In the genomic region with DNA sequence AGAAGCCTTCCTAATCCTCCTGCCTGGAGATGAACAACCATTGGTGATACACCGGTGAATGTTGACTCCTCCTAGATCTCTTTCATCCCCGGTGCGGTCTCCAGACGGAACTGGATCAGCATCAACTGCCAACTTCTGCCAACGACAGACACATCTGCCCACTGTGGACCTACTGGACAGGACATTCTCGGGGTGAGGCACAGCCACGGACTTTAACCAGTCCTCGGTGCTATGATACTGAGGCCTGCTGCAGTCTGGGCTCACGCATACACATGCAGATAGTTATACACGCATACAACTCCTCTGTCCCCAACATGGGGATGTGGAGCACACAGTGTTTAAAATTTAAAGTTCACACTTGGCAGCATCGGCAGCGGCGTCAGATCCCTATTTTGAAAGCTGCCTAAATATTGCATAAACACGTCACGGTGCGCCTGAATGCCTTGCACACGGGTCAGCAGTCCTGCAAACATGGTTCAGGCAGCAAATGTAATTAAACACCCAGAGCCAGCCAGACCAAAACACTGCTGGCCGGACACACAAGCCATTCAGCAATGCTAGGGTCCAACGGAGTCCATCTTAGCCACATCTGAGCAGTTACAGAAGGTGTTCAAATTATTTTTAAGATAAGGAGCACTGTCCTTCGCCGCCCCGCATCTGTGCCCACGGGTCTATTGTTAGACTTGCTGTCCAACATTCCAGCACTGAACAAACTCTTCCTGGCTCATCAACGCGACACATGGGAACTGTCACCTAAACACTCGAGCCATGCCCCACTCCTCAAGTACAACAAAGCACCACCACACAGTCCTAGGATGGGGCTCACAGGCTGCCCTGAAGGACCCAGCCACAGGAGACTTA, we compare ENCODE assay signal across 15 mouse cellular contexts. TPM values are rescaled to one million over a fixed set of nuclear protein-coding genes. Genes with fewer than 3 reads are reported as not detected.
DNase-seq lines count a peak whose midpoint lies in the region; ATAC-seq and TF ChIP-seq lines count a peak whose summit lies in the region.
"Had no signal": no experiment of that assay in that cellular context is flagged by ENCODE, and none has a peak within 500 bp of the region (broad histone marks: within the 10 kb centered on the region; RNA-seq: fewer than 3 reads in every experiment).

No protein-coding gene starts in this region.

- DNase-seq in lung, postnatal 0 days (ENCODE audit: low spot score): peak; percentile 52
- DNase-seq in lung, postnatal 10 days: no peak
- DNase-seq in heart, postnatal 4 days: peak; percentile 42
- DNase-seq in retina, postnatal 1 day: peak; percentile 72
- no peak for DNase-seq in layer of hippocampus, postnatal 10 days (ENCODE audit: low spot score in 2 of 2)
- DNase-seq: cerebellum, adult 11 months; gastrocnemius, postnatal 25 days; thymus, postnatal 4 days had no signal

- no peak overlapping the region for H3K4me3 ChIP-seq in hindbrain, embryonic 16.5 days (ENCODE audit: low read length)
- no peak overlapping the region for H3K4me3 ChIP-seq in hindbrain, embryonic 12.5 days
- H3K4me3 ChIP-seq in lung, postnatal 0 days (ENCODE audit: low read depth, low read length): no peak overlapping the region
- H3K4me3 ChIP-seq in midbrain, embryonic 13.5 days (replicated peaks): no peak overlapping the region
- H3K4me3 ChIP-seq: erythroblast, embryonic 14.5 days; myocyte had no signal

- H3K27me3 ChIP-seq in hindbrain, embryonic 16.5 days (replicated peaks; ENCODE audit: control insufficient read depth, insufficient read depth, low read length): no peaks in the 10 kb centered on the region
- no peaks in the 10 kb centered on the region for H3K27me3 ChIP-seq in hindbrain, embryonic 12.5 days
- no peaks in the 10 kb centered on the region for H3K27me3 ChIP-seq in lung, postnatal 0 days (replicated peaks; ENCODE audit: insufficient read depth, low read length)
- H3K27me3 ChIP-seq in midbrain, embryonic 13.5 days: no peaks in the 10 kb centered on the region
- H3K27me3 ChIP-seq: Patski had no signal

- peak; percentile 42; the same call in 1 of the 2 replicates for ATAC-seq in hindbrain, embryonic 16.5 days
- no peak for ATAC-seq in hindbrain, embryonic 12.5 days (ENCODE audit: low FRiP score)
- peak; percentile 29 for ATAC-seq in lung, postnatal 0 days
- no peak for ATAC-seq in midbrain, embryonic 13.5 days
- ATAC-seq: Patski had no signal

- H3K9ac ChIP-seq in hindbrain, embryonic 16.5 days (ENCODE audit: low read depth, low read length): no peak overlapping the region
- no peak overlapping the region for H3K9ac ChIP-seq in hindbrain, embryonic 12.5 days
- H3K9ac ChIP-seq in lung, postnatal 0 days (replicated peaks; ENCODE audit: low read depth): no peak overlapping the region
- no peak overlapping the region for H3K9ac ChIP-seq in midbrain, embryonic 13.5 days (replicated peaks)

- peaks cover 4% of the 10 kb centered on the region for H3K4me1 ChIP-seq in hindbrain, embryonic 16.5 days (ENCODE audit: control insufficient read depth, insufficient read depth, low read depth, low read length)
- H3K4me1 ChIP-seq in hindbrain, embryonic 12.5 days: peaks cover 10% of the 10 kb centered on the region; the same call in 1 of the 2 replicates
- H3K4me1 ChIP-seq in lung, postnatal 0 days (ENCODE audit: insufficient read depth, low read depth, low read length): peaks cover 27% of the 10 kb centered on the region
- H3K4me1 ChIP-seq in midbrain, embryonic 13.5 days (replicated peaks): peaks cover 25% of the 10 kb centered on the region; the same call in 1 of the 2 replicates

- TF ChIP-seq CTCF in lung, postnatal 0 days (IDR thresholded peaks at IDR 0.05): no peak

- no peak overlapping the region for H3K27ac ChIP-seq in hindbrain, embryonic 16.5 days (ENCODE audit: low read depth, low read length)
- H3K27ac ChIP-seq in hindbrain, embryonic 12.5 days: no peak overlapping the region
- H3K27ac ChIP-seq in lung, postnatal 0 days (ENCODE audit: low read length): peak overlapping the region; percentile 44; the same call in 1 of the 2 replicates
- no peak overlapping the region for H3K27ac ChIP-seq in midbrain, embryonic 13.5 days
- H3K27ac ChIP-seq: macrophage had no signal

- no peak overlapping the region for H3K4me2 ChIP-seq in hindbrain, embryonic 16.5 days (ENCODE audit: low read length)
- H3K4me2 ChIP-seq in hindbrain, embryonic 12.5 days (replicated peaks): no peak overlapping the region
- H3K4me2 ChIP-seq in lung, postnatal 0 days (replicated peaks; ENCODE audit: low read depth, low read length): 0 out of 2 replicates have a peak overlapping the region, but pooled peaks have one; percentile 8
- H3K4me2 ChIP-seq in midbrain, embryonic 13.5 days (replicated peaks): no peak overlapping the region

- no peaks in the 10 kb centered on the region for H3K36me3 ChIP-seq in hindbrain, embryonic 16.5 days (ENCODE audit: control insufficient read depth, insufficient read depth, low read length)
- no peaks in the 10 kb centered on the region for H3K36me3 ChIP-seq in hindbrain, embryonic 12.5 days
- no peaks in the 10 kb centered on the region for H3K36me3 ChIP-seq in lung, postnatal 0 days (ENCODE audit: insufficient read depth, low read length)
- H3K36me3 ChIP-seq in midbrain, embryonic 13.5 days: no peaks in the 10 kb centered on the region

- WGBS in hindbrain, embryonic 16.5 days: 78% methylated on average over 26 of the region's 26 CpGs
- WGBS in hindbrain, embryonic 12.5 days: 81% methylated on average over 26 of the region's 26 CpGs
- 47% methylated on average over 26 of the region's 26 CpGs for WGBS in lung, postnatal 0 days
- WGBS in midbrain, embryonic 13.5 days: 86% methylated on average over 26 of the region's 26 CpGs

- TF ChIP-seq EP300 in lung, postnatal 0 days (IDR thresholded peaks at IDR 0.05): no peak

- H3K9me3 ChIP-seq in hindbrain, embryonic 16.5 days (ENCODE audit: control insufficient read depth, low read length): no peaks in the 10 kb centered on the region
- no peaks in the 10 kb centered on the region for H3K9me3 ChIP-seq in hindbrain, embryonic 12.5 days (replicated peaks)
- no peaks in the 10 kb centered on the region for H3K9me3 ChIP-seq in lung, postnatal 0 days (ENCODE audit: low read length)
- H3K9me3 ChIP-seq in midbrain, embryonic 13.5 days: no peaks in the 10 kb centered on the region

RNA-seq across cellular contexts. Expression of a gene that starts 44.5 kb away (rescaled TPM):
- 8.0 and 8.9 TPM in 2 replicates for polyA plus RNA-seq in hindbrain, embryonic 16.5 days (2015; fragmentation: Nextera tagmentation; extraction: Ambion mirVana)
- polyA plus RNA-seq in hindbrain, embryonic 12.5 days (2016; fragmentation: Nextera tagmentation; extraction: Ambion mirVana): 22.3 and 23.9 TPM in 2 replicates
- polyA plus RNA-seq in lung, postnatal 0 days (2015; fragmentation: Nextera tagmentation; extraction: Ambion mirVana): 30.5 TPM in 2 replicates
- total RNA-seq in heart, postnatal 4 days (2021): 100 to 1,000 TPM; 110 to 116 TPM
- 10 to 100 TPM; 29.7 to 30.8 TPM for total RNA-seq in layer of hippocampus, postnatal 10 days (2021)
- polyA plus RNA-seq in midbrain, embryonic 13.5 days (2015; fragmentation: Nextera tagmentation; extraction: Ambion mirVana): 9.6 and 10.1 TPM in 2 replicates

Comparison
In these comparisons a context has a peak if more than half of its experiments do, and no peak if none do; other contexts are left out.
1. ATAC-seq: peak in hindbrain, embryonic 16.5 days (single experiment) and lung, postnatal 0 days (single experiment); none in hindbrain, embryonic 12.5 days (single experiment) and midbrain, embryonic 13.5 days (single experiment).
2. DNase-seq: peak in lung, postnatal 0 days (single experiment), heart, postnatal 4 days (single experiment) and retina, postnatal 1 day (single experiment); none in lung, postnatal 10 days (single experiment) and layer of hippocampus, postnatal 10 days (0 of 2).